Mouse (Mus musculus): ENCODE measurements at regions not wholly inside any gene's neighbourhood (a gene's known extent, or its start where the extent isn't known, plus 50 kb on each side); places are given as distances from the start of the nearest gene placed in this dataset.

DNA sequence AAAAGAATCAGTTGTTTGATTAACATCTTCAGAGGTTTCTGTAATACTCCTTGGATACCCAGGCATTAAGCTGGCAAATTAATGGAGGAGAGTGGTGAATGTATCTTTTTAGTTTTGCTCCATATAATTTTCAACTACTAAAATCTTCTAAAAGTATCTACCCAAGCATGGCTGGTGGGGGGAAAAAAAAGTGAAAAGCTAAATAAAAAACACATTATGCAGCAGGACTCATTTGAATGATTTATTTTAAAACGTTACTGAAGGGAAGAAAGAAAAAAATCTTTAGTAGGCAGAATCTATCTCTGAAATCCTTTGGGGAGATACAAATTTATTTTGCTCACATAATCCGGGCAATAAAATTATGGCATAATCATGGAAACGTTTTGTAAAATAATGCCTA is 443.9 kb upstream of the Mon1b start:
- no peak for TF ChIP-seq POLR2A (IDR thresholded peaks at IDR 0.05; ENCODE audit: control insufficient read depth, low read depth, low read length)
- TF ChIP-seq CTCF (IDR thresholded peaks at IDR 0.05; ENCODE audit: control insufficient read depth, insufficient read depth, insufficient replicate concordance, low read depth, low read length) = no peak

Measured in testis, adult 2 months (tissue).